Mouse (Mus musculus) inflammation-experienced regulatory T-cells, adult 6 months (primary cell): ENCODE data around the gene Raet1e. TPM values are rescaled to one million over a fixed set of nuclear protein-coding genes. Genes with fewer than 3 reads are reported as not detected.
"Not testable (repeated sequence)": the region's sequence is repeated elsewhere in the genome, so short reads cannot be mapped to it uniquely, and the experiment has no call there.

Experiments used
- ATAC-seq: one replicate; pipeline ENCODE4 v1.8.0; 2017
- polyA plus RNA-seq, 3 experiments: library from polyadenylated mRNA; unstranded; fragments of 100-300 nt; shearing (Covaris generic); gene quantifications; one replicate each; pipeline ENCODE4 v1.2.1; 2017

Gene Raet1e
- polyA plus RNA-seq, 3 experiments from 2014 or later: 0.49 TPM; not detected in 2

GRCm38 (mm10) chr10:22165328-22166003 is 7.1 kb downstream of the Raet1e start:
- not testable (repeated sequence) for ATAC-seq

DNA sequence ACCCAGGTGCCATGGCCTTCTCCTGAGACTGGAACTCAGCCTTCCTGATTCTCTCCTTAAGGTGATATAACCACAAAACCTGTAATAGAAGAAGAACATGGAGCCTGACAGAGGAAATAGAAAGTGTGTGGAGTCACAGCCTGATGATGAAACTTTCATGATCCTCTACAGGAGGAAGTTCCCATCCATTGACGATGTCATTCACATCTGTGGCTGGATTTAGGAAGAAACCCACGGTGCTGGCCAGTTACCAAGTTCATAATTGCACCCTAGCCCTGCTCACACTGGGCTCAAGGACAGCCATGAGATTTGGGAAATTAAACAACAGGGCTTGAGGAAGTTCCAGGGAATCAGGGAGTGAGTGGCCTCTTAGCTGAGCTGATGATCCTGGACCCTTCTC is 7.7 kb downstream of the Raet1e start:
- ATAC-seq: not testable (repeated sequence)

DNA sequence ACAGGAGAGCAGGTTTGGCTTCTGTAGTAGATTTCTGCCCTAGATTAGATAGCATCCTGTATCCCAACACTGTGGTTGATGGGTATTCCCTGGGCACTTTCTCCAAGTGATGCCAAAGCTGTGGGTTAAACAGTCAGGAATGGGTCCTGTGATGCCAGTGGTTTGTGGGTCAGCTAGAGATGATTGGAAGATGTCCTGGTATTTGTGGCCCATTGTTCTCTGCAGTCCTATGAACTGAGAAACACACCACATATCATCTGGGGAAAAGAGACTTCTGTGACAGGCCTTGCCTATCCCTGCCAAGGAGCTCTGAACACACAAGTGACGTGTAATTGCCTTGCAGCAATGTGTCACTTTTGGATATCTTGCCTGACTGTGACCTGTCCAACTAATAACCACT is 8.7 kb downstream of the Raet1e start:
- ATAC-seq: not testable (repeated sequence)

GRCm38 (mm10) chr10:22169116-22169515 is 10.7 kb downstream of the Raet1e start:
- ATAC-seq: not testable (repeated sequence)

- not testable (repeated sequence) for ATAC-seq
These were observed 14.3 kb downstream of the Raet1e start for GRCm38 (mm10) chr10:22172431-22173334.

- not testable (repeated sequence) for ATAC-seq
These were observed 15.2 kb downstream of the Raet1e start for GRCm38 (mm10) chr10:22173335-22174189.

DNA sequence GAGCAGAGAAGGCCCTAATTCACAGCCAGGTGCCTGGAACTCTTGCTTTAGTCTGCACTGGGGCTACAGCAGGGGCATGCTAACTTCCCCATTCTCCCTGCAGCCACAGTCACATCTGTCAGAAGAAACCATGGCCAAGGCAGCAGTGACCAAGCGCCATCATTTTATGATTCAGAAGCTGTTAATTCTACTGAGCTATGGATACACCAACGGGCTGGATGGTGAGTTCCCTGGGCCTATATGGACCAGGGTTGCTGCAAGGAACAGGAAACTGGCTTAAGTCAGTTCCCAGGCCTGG is 15.8 kb downstream of the Raet1e start:
- ATAC-seq: not testable (repeated sequence)

- ATAC-seq: not testable (repeated sequence)
These were observed 18.1 kb downstream of the Raet1e start for GRCm38 (mm10) chr10:22176515-22176914.

DNA sequence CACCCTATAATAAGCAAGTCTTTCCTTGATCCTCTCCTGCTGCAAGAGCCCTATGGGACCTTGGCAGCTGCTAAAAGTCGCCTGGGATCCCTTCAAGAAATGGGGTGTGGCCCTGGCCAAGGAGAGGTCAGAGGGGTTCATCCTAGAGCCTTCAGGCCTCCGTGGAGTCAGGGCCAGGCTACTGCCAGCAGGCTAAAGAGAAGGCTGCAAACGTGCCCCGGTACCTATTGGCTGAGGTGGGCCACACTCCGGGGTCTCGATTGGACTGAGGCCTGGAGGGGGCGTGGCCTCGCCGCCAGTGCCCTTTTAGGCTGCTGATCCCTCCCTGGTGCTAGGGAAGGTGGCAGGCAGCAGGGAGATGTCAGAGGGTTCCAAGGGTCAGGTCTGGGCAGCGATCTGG is 32.7 kb downstream of the Raet1e start:
- ATAC-seq: not testable (repeated sequence)

DNA sequence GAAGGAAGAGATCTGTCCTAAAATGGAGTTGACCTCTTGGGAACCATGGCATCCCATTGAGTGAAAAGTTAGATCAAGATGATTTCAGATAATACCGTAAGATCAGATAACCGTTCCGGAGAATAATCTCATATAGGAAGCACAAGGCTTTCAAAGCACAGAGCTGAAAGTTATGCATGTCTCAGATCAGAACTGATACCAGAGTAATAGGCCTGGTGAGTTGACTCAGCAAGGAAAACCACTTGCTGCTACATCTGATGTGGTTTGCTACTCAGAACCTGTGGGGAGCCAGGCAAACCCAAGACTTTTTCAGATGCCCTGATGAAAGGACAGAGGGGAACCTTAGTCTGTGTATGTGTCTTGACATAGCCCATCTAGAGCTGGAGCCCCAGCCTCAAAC is 43.0 kb downstream of the Raet1e start:
- ATAC-seq: not testable (repeated sequence)

GRCm38 (mm10) chr10:22202784-22203583 is 44.6 kb downstream of the Raet1e start:
- ATAC-seq: peak; percentile 50

GRCm38 (mm10) chr10:22206443-22206842 is 48.1 kb downstream of the Raet1e start:
- not testable (repeated sequence) for ATAC-seq

DNA sequence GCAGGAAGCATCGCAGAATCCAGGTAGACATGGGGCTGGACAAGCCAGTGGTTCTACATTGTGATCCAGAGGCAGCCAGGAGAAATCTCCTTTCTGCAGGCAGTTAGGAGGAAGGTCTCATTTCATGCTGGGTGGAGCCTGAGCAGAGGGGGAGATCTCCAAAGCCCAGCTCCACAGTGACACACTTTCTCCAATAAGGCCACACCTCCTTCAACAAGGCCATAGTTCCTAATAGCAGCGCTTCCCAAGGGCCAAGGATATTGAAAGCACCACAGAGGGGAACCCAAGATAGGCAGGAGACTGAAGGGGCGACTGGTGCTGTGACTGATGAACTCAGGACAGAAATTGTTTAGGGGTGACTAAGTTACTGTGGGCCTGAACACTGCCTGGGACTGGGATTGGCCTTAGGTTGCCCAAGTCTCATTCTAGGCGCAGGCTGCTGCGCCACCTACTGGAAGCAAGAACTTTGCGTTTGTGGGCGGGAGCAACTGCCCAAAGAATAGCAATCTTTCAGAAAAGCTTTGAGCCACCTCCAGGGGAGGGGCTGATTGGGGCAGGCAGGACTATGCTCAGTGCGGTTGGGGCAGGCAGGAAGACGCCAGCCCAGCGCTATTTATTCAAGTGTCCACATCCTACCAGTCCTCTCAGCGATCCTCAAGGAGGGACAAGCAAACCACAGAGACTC is 53.8 kb downstream of the Raet1e start:
- ATAC-seq: peak; percentile 66

GRCm38 (mm10) chr10:22223474-22224349 is 65.3 kb downstream of the Raet1e start:
- ATAC-seq: peak; percentile 89

- no peak for ATAC-seq
These were observed 106.7 kb downstream of the Raet1e start for GRCm38 (mm10) chr10:22265060-22265459.

DNA sequence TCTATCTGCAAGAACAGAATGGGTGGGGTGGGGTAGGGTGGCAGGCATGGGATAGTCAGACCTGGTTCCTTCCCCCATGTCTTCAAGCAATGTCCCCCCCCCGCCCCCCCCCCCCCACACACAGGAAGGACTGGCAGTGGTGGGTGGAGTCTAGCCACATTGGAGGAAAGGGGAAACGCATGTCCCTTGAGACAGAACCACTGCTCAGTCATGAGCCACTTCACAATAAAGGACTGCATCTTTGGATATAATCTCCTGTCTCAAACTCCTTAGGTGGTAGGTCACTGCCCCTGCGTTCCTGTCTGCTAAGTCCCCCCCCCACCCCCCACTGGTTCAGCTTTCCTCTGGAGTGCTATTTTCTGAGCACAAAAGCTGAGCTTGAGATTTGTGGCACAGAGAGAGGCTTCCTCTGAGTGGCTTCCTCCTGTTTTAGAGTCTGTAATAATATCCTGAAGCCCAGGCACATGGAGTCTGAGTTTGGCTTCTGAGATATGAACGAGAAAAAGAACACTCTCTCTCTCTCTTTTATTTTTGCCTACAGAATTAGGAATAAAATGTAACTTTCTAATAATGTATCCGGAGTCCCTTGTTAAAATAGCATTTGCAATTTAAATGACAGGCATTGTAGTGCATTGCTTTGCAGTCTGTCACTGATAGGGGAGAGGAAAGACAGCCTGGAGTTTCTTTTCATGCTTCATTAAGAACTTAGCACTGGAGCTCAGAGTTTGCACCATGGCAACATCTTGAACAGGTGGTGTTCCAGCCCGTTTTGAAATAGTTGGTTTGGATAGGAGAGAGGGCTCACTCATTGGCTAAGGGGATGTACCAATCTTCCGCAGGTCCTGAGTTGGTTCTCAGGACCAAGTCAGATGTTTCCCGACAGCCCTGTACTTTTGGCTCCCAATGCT is 112.8 kb downstream of the Raet1e start:
- ATAC-seq: not testable (repeated sequence)

- ATAC-seq: peak; percentile 78
These were observed 114.7 kb downstream of the Raet1e start for GRCm38 (mm10) chr10:22272914-22273683.

- ATAC-seq: peak; percentile 39
These were observed 115.4 kb downstream of the Raet1e start for GRCm38 (mm10) chr10:22273684-22274305.
